Mouse (Mus musculus): ENCODE measurements around the gene Hist1h4c.

The Hist1h4c gene

GRCm38 (mm10) chr13:23698300-23698693 lies at the start of gene Hist1h4c:
Hist1h4c (minus strand) TSS chr13:23698454.
- DNase-seq (ENCODE audit: low read depth in 1 of 2, low spot score in 2 of 2), result peak; percentile 97 to 98

GRCm38 (mm10) chr13:23747892-23748288 lies 49.6 kb upstream of the Hist1h4c start:
- DNase-seq (ENCODE audit: low read depth in 1 of 2, low spot score in 2 of 2), result no peak

DNA sequence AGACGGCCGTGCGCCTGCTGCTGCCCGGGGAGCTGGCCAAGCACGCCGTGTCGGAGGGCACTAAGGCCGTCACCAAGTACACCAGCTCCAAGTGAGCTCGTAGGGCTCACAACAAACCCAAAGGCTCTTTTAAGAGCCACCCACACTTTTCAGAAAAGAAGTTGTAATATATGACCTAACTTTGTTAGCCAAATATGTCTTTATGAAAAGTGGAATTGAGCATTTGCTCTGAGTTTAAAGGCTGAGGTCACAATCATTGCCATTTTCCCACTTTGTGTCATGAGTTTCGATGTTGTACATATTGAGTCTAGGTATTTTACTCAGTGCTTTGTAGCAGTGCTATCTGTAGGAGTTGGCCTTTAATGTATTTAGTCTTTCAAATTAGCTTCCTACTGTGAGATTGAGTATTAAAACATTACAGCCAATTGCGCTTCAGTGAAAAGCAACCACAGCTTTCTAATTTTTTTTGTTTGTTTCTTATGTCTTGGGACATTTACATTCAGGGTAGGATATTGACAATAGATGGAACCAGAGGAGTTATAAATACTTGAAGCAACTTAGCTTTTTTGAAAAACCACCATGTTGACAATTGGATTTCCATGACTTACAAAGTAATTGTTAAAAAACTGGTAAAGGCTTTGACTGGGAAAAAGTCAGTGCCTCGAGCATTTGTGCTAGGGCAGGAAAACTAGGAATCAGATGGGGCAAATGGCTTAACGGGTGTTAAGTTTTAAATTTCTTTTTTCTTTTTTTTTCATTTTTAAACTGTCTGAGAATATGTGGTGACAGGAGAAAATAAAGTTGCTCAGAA lies 49.0 kb upstream of the Hist1h4c start:
- DNase-seq (ENCODE audit: low read depth in 1 of 2, low spot score in 2 of 2), result no peak

GRCm38 (mm10) chr13:23746201-23747080 lies 48.2 kb upstream of the Hist1h4c start, which contains the start of gene Hist1h2bb:
Hist1h2bb (plus strand) TSS chr13:23746734.
- DNase-seq (ENCODE audit: low read depth in 1 of 2, low spot score in 2 of 2), result peak; percentile 62 to 72

GRCm38 (mm10) chr13:23745381-23746161 lies 47.3 kb upstream of the Hist1h4c start, which contains the start of gene Hist1h3c:
Hist1h3c (minus strand) TSS chr13:23745602.
- DNase-seq (ENCODE audit: low read depth in 1 of 2, low spot score in 2 of 2), result peak in 1 of 2 experiments; percentile 48

- no peak for DNase-seq (ENCODE audit: low read depth in 1 of 2, low spot score in 2 of 2)
Observed at GRCm38 (mm10) chr13:23744421-23745380, 46.4 kb upstream of the Hist1h4c start.

GRCm38 (mm10) chr13:23743963-23744362 lies 45.7 kb upstream of the Hist1h4c start:
- no peak for DNase-seq (ENCODE audit: low read depth in 1 of 2, low spot score in 2 of 2)

GRCm38 (mm10) chr13:23743215-23743614 lies 45.0 kb upstream of the Hist1h4c start:
- no peak for DNase-seq (ENCODE audit: low read depth in 1 of 2, low spot score in 2 of 2)

GRCm38 (mm10) chr13:23742007-23742406 lies 43.8 kb upstream of the Hist1h4c start:
- no peak for DNase-seq (ENCODE audit: low read depth in 1 of 2, low spot score in 2 of 2)

GRCm38 (mm10) chr13:23740910-23741309 lies 42.7 kb upstream of the Hist1h4c start:
- no peak for DNase-seq (ENCODE audit: low read depth in 1 of 2, low spot score in 2 of 2)

DNA sequence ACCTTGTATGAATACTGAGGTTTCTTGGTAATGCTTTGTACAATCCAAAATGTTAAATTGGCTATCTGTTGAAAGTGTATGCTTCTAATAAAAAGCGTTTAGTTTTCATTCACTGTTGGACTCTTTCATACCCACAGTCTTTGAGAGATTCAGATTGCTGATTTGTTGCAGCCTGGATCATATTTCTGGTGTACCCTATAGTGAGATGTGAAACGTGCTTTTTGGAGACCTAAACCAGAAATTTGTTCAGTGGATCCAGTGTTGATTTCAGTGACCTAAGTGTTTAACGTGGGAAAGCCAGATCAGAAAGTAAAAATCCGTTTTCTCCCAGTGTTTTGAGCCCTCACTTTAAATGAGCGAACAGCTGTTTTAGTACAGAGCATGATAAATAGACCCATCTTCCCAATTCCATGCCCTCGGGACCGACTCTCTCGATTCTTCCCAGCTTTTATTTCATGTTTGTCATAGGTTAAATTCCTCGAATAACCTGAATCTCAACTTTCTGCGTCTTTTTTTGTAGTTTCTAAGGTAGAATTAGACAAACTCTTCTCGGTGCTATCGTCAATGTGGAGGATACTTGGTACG lies 42.1 kb upstream of the Hist1h4c start:
- DNase-seq (ENCODE audit: low read depth in 1 of 2, low spot score in 2 of 2), result no peak

DNA sequence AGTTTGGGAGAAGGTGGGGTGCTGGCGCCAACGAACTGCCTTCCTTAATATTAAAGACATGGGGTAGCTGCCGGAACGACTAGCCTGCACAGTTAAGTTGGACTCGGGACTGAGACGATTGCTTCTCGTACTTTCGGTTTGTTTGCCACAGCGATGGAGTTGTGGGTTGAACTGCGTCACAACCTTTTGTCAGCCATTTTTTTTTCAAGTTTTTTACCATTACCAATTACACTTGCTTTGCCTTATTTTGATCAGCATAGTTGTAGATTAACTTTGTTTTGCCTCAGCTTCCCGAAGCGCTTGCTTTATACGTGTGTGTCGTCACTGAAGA lies 41.6 kb upstream of the Hist1h4c start:
- DNase-seq (ENCODE audit: low read depth in 1 of 2, low spot score in 2 of 2), result no peak

DNA sequence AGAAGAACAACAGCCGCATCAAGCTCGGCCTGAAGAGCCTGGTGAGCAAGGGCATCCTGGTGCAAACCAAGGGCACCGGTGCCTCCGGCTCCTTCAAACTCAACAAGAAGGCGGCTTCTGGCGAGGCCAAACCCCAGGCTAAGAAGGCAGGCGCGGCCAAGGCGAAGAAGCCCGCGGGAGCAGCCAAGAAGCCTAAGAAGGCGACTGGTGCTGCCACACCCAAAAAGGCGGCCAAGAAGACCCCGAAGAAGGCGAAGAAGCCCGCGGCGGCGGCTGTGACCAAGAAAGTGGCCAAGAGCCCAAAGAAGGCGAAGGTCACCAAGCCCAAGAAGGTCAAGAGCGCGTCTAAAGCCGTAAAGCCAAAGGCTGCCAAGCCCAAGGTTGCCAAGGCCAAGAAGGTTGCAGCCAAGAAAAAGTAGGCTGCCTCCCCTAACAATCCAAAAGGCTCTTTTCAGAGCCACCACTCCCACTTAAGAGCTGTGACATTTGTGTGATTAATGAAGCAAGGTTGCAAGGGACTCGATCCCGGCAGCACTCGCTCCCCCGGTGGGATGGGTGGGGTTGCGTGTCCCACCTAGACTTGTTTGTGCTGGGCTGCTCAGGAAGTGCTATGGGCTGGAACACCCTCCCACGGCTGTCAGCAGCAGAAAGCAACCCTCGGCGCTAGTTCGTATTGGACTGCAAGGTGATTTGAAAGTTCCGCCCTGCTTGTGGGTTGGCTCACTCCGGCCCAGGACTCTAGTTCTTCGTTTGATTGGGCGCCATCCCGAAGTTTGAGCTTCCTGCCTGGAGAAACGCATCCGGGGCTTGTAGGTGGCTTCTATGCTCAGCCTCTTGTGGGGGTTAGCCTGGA lies 41.0 kb upstream of the Hist1h4c start:
- peak; percentile 79 to 84 for DNase-seq (ENCODE audit: low read depth in 1 of 2, low spot score in 2 of 2)

GRCm38 (mm10) chr13:23738677-23739068 lies 40.4 kb upstream of the Hist1h4c start, which contains the start of gene Hist1h1c:
Hist1h1c (plus strand) TSS chr13:23738808.
- peak; percentile 86 to 92 for DNase-seq (ENCODE audit: low read depth in 1 of 2, low spot score in 2 of 2)

DNA sequence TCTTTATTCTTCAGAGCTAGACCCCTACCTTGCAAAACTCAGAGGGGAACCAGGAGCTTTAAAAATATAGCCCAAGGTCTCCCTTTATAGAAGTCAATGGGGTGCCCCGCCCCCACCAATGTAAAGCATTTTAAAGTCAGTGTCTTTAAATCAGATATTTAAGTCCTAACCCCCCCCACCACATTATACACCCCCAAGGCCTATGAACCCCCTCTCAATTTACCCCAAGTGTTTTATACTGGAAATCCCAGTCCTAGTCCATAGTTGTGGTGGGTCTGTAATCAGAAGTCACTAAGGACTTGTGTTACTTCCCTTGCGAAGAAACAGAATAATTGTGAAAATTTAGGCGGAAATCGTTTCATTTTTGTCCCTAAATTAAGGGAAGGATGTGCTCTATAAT lies 39.8 kb upstream of the Hist1h4c start:
- DNase-seq (ENCODE audit: low read depth in 1 of 2, low spot score in 2 of 2), result no peak

DNA sequence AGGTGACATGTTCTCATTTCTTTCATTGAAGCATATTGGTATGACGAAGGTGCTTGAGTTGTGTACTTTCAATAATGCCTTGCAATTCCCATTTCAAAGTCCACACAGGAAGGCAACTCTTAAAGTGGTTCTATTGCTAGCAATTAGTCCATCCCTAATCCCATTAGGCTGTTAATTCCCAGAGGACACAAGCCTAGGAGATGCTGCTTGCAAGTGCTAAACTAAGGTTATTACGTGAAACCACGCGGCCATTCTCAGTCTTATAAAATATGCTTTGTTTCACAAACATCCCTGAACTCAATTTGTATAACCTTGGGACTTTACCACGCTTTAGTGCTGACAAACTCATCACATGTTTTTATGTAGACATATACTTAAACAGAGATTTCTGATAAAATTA lies 38.8 kb upstream of the Hist1h4c start:
- DNase-seq (ENCODE audit: low read depth in 1 of 2, low spot score in 2 of 2), result no peak

DNA sequence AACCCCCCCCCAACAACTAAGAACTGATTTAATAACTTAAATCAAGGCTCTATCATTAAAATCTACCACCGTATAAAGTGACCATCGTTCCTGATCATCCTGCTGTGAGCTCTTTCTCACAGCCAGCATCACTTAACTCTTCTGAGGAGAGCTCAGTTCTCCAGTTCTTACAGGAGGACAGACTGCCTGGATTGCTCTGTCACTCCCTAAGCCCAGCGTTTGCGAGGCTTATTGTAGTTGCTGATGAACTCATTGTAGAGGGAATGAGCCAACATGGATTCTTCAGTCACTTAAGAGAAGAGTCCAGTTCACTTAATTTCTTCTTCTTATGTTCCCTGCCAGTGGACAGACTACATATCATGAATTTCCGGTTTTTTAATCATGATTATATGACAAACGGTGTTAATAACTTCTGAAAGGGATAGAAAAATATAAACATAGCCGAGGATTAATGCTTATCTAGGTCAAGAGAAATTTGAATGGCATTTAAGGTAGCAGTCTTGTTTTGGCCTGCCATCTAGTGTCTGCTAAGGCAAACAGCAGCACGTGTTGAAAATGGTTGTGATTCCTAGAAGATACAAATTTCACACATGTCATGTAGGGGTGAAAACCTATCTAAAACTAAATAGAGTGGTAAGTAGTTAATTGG lies 34.0 kb upstream of the Hist1h4c start:
- no peak for DNase-seq (ENCODE audit: low read depth in 1 of 2, low spot score in 2 of 2)

GRCm38 (mm10) chr13:23730479-23730878 lies 32.2 kb upstream of the Hist1h4c start:
- DNase-seq (ENCODE audit: low read depth in 1 of 2, low spot score in 2 of 2), result no peak
